Mouse (Mus musculus): ENCODE results near the gene Dnase2b. TPM values are rescaled to one million over a fixed set of nuclear protein-coding genes. Genes with fewer than 3 reads are reported as not detected.

Dnase2b gene
- polyA plus RNA-seq, 1 experiment from 2014 or later, result not detected

GRCm38 (mm10) chr3:146651217-146651616, 35.8 kb upstream of the Dnase2b start, which contains the start of gene 4930503B20Rik:
Gene 4930503B20Rik, minus strand, starts transcription at chr3:146651317.
- H3K4me3 ChIP-seq (replicated peaks; ENCODE audit: low read length), result no peak within 1 kb of the TSS
- H3K36me3 ChIP-seq (ENCODE audit: control insufficient read depth, insufficient read depth), result no peaks in the 10 kb centered on the region
- H3K27ac ChIP-seq (ENCODE audit: low read length), result no peak within 1 kb of the TSS
- H3K9me3 ChIP-seq (ENCODE audit: control insufficient read depth, low read length), result no peaks in the 10 kb centered on the region
- no peaks in the 10 kb centered on the region for H3K27me3 ChIP-seq (replicated peaks; ENCODE audit: control insufficient read depth, insufficient read depth, low read length)
- WGBS, result 93% methylated on average over 3 of the region's 3 CpGs
- no peaks in the 10 kb centered on the region for H3K4me1 ChIP-seq (replicated peaks; ENCODE audit: control insufficient read depth, insufficient read depth, low read length)
- H3K4me2 ChIP-seq (ENCODE audit: low read length), result no peak within 1 kb of the TSS
- ATAC-seq, result no peak
- H3K9ac ChIP-seq (replicated peaks; ENCODE audit: low read depth, low read length), result no peak within 1 kb of the TSS

DNA sequence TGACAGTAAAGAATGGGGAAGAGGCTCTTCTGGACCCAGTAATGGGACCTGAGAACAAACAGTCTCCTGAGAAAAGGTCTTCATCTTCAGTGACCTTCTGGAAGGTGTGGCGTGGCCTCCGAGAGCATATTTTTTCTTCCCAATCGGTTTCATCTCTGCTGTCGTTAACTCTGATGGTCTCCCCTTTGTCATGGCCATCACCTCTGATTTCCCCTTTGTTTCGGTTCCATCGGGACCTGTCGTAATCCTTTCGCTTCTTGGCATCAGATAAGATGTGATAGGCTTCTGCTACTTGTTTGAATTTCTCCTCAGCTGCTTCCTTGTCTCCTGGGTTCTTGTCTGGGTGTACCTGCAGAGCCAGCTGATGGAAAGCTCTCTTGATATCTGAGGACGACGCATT, 35.3 kb upstream of the Dnase2b start:
- Histone ChIP-seq H3K4me3 (replicated peaks; ENCODE audit: low read length) (no peak overlapping the region), H3K36me3 (ENCODE audit: control insufficient read depth, insufficient read depth) (no peaks in the 10 kb centered on the region), H3K9me3 (ENCODE audit: control insufficient read depth, low read length) (no peaks in the 10 kb centered on the region), H3K4me1 (replicated peaks; ENCODE audit: control insufficient read depth, insufficient read depth, low read length) (no peaks in the 10 kb centered on the region), H3K4me2 (ENCODE audit: low read length) (no peak overlapping the region), H3K27ac (ENCODE audit: low read length) (no peak overlapping the region), H3K27me3 (replicated peaks; ENCODE audit: control insufficient read depth, insufficient read depth, low read length) (no peaks in the 10 kb centered on the region), H3K9ac (replicated peaks; ENCODE audit: low read depth, low read length) (no peak overlapping the region)
- ATAC-seq, result no peak
- WGBS, result 94% methylated on average over 10 of the region's 10 CpGs

- H3K27ac ChIP-seq (ENCODE audit: low read length), result no peak overlapping the region
- H3K9ac ChIP-seq (replicated peaks; ENCODE audit: low read depth, low read length), result no peak overlapping the region
- H3K27me3 ChIP-seq (replicated peaks; ENCODE audit: control insufficient read depth, insufficient read depth, low read length), result no peaks in the 10 kb centered on the region
- no peak overlapping the region for H3K4me3 ChIP-seq (replicated peaks; ENCODE audit: low read length)
- H3K36me3 ChIP-seq (ENCODE audit: control insufficient read depth, insufficient read depth), result no peaks in the 10 kb centered on the region
- no peaks in the 10 kb centered on the region for H3K4me1 ChIP-seq (replicated peaks; ENCODE audit: control insufficient read depth, insufficient read depth, low read length)
- 75% methylated on average over 10 of the region's 10 CpGs for WGBS
- ATAC-seq, result no peak
- no peaks in the 10 kb centered on the region for H3K9me3 ChIP-seq (ENCODE audit: control insufficient read depth, low read length)
- no peak overlapping the region for H3K4me2 ChIP-seq (ENCODE audit: low read length)
These were observed 34.0 kb upstream of the Dnase2b start for GRCm38 (mm10) chr3:146649311-146649894.

DNA sequence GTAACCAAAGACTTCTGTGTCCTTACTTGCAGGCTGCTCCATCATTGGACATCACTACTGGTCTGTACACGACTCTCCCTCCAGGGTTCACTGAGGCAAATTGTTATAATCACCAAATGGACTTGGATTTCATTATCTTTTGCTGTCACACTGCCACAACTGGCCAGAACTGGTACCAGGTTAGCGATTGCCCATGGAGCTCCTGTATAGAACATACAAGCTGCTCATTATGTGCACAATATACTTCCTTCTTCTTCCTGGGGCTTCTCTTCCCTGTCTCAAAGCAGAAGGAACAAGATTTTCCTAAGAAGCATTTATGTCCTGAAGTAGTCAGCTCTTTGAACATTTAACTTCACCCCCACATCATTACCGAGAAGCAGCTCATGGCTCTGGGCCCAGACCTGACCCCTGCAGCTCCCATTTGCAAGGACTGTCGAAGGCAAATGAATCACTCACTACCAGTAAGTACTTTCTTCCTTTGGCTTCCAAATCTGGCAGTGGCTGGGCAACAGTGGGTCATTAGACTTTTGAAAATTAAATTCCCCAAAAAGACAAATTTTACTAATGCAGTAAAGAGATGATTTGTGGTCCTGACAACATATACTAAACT, 26.5 kb upstream of the Dnase2b start:
- no peaks in the 10 kb centered on the region for H3K4me1 ChIP-seq (replicated peaks; ENCODE audit: control insufficient read depth, insufficient read depth, low read length)
- 33% methylated on average over 4 of the region's 4 CpGs for WGBS
- no peak overlapping the region for H3K4me3 ChIP-seq (replicated peaks; ENCODE audit: low read length)
- no peaks in the 10 kb centered on the region for H3K36me3 ChIP-seq (ENCODE audit: control insufficient read depth, insufficient read depth)
- no peak overlapping the region for H3K4me2 ChIP-seq (ENCODE audit: low read length)
- H3K27me3 ChIP-seq (replicated peaks; ENCODE audit: control insufficient read depth, insufficient read depth, low read length), result no peaks in the 10 kb centered on the region
- H3K27ac ChIP-seq (ENCODE audit: low read length), result no peak overlapping the region
- no peak overlapping the region for H3K9ac ChIP-seq (replicated peaks; ENCODE audit: low read depth, low read length)
- ATAC-seq, result no peak
- no peaks in the 10 kb centered on the region for H3K9me3 ChIP-seq (ENCODE audit: control insufficient read depth, low read length)

DNA sequence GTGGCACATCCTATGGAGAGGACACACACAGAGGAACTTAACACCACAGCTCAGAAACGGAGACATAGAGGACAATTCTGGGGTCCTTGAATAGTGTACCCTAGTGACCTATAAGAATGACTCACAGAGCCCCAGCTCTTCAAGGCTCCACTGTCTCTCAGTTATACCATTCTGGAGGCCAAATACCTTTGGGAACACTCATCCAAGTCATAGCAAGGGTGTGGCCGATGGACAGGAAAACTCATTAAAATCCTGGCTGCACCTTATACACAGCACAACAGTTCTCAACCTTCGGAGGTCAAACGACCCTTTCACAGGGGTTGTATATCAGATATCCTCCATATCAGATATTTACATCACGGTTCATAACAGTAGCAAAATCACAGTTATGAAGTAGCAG, 17.1 kb upstream of the Dnase2b start:
- no peaks in the 10 kb centered on the region for H3K36me3 ChIP-seq (ENCODE audit: control insufficient read depth, insufficient read depth)
- no peak overlapping the region for H3K4me3 ChIP-seq (replicated peaks; ENCODE audit: low read length)
- H3K4me2 ChIP-seq (ENCODE audit: low read length), result no peak overlapping the region
- H3K27me3 ChIP-seq (replicated peaks; ENCODE audit: control insufficient read depth, insufficient read depth, low read length), result no peaks in the 10 kb centered on the region
- 90% methylated on average over 5 of the region's 5 CpGs for WGBS
- no peak for ATAC-seq
- no peaks in the 10 kb centered on the region for H3K9me3 ChIP-seq (ENCODE audit: control insufficient read depth, low read length)
- H3K4me1 ChIP-seq (replicated peaks; ENCODE audit: control insufficient read depth, insufficient read depth, low read length), result no peaks in the 10 kb centered on the region
- H3K9ac ChIP-seq (replicated peaks; ENCODE audit: low read depth, low read length), result no peak overlapping the region
- H3K27ac ChIP-seq (ENCODE audit: low read length), result no peak overlapping the region

DNA sequence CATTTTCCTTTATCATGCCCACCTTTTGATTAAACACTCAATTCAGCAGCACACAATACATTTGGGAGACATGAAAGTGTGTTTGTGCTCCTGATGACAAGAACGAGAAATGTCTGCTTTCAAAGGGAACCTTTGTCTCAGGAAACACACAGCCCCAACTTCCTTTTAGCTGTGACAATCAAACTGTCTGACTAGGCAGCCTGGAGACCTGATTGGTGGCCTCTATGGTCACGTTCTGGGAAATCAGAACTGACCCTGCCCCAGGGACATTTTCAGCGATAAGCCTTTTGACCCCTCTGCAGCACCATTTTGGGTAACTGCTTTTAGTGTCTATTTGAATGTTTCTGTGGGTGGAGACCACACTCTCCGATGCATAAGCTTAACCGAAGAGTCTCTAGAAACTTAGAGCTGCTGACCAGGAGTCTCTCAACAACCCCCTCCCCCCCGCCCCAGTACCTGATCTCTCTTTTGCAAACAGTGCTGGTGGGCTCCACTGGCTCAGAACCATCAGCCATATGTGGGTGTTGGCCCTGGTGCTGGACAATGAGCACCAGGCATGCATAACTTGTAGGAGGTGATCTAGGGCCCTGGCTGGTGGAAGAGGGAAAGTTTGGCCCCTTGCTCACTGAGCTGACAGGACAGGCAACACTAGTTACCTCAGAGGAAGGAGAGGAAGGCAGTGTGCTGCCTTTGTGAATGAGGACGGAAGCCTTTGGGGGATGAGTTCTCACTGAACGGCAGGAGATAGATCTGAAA, 13.0 kb upstream of the Dnase2b start:
- no peak overlapping the region for H3K27ac ChIP-seq (ENCODE audit: low read length)
- no peak for ATAC-seq
- WGBS, result 63% methylated on average over 8 of the region's 8 CpGs

DNA sequence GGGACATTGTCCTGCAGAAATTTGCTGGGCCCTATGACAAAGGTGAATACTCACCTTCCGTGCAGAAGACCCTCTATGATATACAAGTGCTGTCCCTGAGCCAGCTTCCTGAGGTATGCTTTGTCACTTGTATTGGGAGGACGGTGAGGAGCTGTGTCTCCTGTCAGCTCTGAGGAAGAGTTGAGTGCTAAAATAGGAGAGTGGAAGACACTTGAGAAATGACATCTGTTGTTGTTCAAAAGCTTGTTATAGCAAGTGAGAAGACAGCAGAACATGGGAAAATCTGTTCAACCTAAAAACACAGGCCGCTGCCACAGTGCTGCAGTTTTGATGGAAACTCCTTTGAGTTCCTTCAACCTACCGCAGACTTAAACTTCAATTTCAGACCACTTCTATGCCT, 10.4 kb upstream of the Dnase2b start:
- no peaks in the 10 kb centered on the region; the same call in 1 of the 2 replicates for H3K4me1 ChIP-seq (replicated peaks; ENCODE audit: control insufficient read depth, insufficient read depth, low read length)
- no peak overlapping the region for H3K27ac ChIP-seq (ENCODE audit: low read length)
- no peak overlapping the region for H3K4me2 ChIP-seq (ENCODE audit: low read length)
- no peak overlapping the region for H3K9ac ChIP-seq (replicated peaks; ENCODE audit: low read depth, low read length)
- WGBS, result 87% methylated on average over 4 of the region's 4 CpGs
- H3K4me3 ChIP-seq (replicated peaks; ENCODE audit: low read length), result no peak overlapping the region
- no peak for ATAC-seq
- H3K27me3 ChIP-seq (replicated peaks; ENCODE audit: control insufficient read depth, insufficient read depth, low read length), result no peaks in the 10 kb centered on the region
- H3K9me3 ChIP-seq (ENCODE audit: control insufficient read depth, low read length), result no peaks in the 10 kb centered on the region
- no peaks in the 10 kb centered on the region for H3K36me3 ChIP-seq (ENCODE audit: control insufficient read depth, insufficient read depth)

More for the DNA sequence above, 13.0 kb upstream of the Dnase2b start:
- no peak overlapping the region for H3K4me3 ChIP-seq (replicated peaks; ENCODE audit: low read length)
- H3K36me3 ChIP-seq (ENCODE audit: control insufficient read depth, insufficient read depth), result no peaks in the 10 kb centered on the region
- H3K9me3 ChIP-seq (ENCODE audit: control insufficient read depth, low read length), result no peaks in the 10 kb centered on the region
- H3K9ac ChIP-seq (replicated peaks; ENCODE audit: low read depth, low read length), result no peak overlapping the region
- no peaks in the 10 kb centered on the region for H3K27me3 ChIP-seq (replicated peaks; ENCODE audit: control insufficient read depth, insufficient read depth, low read length)
- no peaks in the 10 kb centered on the region for H3K4me1 ChIP-seq (replicated peaks; ENCODE audit: control insufficient read depth, insufficient read depth, low read length)
- no peak overlapping the region for H3K4me2 ChIP-seq (ENCODE audit: low read length)

DNA sequence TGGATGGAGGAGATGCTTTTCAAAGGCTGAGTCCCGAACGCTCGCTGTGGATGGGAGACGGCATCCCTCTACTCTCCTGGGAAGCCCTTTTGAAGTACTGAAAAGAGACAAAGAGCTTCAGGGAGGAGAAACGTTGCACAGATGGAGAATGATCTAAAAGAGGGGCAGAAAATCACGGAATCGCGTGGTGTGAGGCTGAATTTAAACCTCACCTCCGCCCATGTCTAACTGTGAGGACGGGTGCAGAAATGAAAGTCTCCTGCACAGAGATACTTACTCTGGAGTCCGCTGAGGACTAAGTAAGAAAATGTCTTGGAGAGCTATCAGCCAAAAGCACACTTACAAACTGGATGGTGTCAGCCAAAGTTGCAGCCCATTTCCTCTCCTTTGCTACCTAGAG, 6.6 kb upstream of the Dnase2b start:
- H3K27ac ChIP-seq (ENCODE audit: low read length), result no peak overlapping the region
- WGBS, result 82% methylated on average over 11 of the region's 11 CpGs
- no peaks in the 10 kb centered on the region for H3K9me3 ChIP-seq (ENCODE audit: control insufficient read depth, low read length)
- H3K4me3 ChIP-seq (replicated peaks; ENCODE audit: low read length), result no peak overlapping the region
- H3K4me1 ChIP-seq (replicated peaks; ENCODE audit: control insufficient read depth, insufficient read depth, low read length), result no peaks in the 10 kb centered on the region; the same call in 1 of the 2 replicates
- no peak for ATAC-seq
- no peaks in the 10 kb centered on the region for H3K27me3 ChIP-seq (replicated peaks; ENCODE audit: control insufficient read depth, insufficient read depth, low read length)
- H3K9ac ChIP-seq (replicated peaks; ENCODE audit: low read depth, low read length), result no peak overlapping the region
- no peaks in the 10 kb centered on the region for H3K36me3 ChIP-seq (ENCODE audit: control insufficient read depth, insufficient read depth)
- H3K4me2 ChIP-seq (ENCODE audit: low read length), result no peak overlapping the region

DNA sequence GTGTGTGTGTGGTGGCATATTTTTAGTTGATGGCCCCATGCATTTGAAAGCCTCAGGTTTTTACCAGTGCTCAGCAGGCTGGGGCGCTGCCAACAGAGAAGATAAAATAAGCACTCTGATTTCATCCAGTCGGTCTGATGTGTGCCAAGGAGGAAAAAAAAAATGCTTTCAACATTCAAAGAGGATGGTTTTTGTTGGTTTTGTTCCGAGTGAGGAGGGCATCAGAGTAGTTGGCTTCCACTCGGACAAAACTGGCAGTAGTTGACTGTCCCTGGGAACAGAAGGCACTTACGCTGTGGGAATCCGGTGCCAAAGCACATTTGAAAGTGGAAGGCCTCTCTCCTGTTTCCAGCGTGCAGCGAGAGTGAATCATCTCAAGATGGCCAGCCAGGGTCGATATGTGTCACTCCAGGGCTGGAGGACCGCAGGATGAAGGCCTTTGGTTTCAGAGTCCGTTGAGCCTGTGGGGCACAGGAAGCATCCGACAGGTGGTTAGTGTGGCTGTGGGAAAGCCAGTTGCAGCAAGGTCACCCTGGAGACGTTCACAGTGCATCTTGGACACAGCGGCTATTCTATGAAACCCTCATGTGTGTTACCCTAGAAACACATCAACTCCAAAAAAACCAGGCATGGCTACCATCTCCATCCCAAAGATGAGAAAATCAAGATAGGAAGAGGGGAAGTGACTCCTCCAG, 5.3 kb upstream of the Dnase2b start:
- Histone ChIP-seq H3K36me3 (ENCODE audit: control insufficient read depth, insufficient read depth) (no peaks in the 10 kb centered on the region), H3K27me3 (replicated peaks; ENCODE audit: control insufficient read depth, insufficient read depth, low read length) (no peaks in the 10 kb centered on the region), H3K9ac (replicated peaks; ENCODE audit: low read depth, low read length) (no peak overlapping the region), H3K4me2 (ENCODE audit: low read length) (no peak overlapping the region), H3K4me3 (replicated peaks; ENCODE audit: low read length) (no peak overlapping the region), H3K4me1 (replicated peaks; ENCODE audit: control insufficient read depth, insufficient read depth, low read length) (no peaks in the 10 kb centered on the region; the same call in 1 of the 2 replicates), H3K27ac (ENCODE audit: low read length) (no peak overlapping the region), H3K9me3 (ENCODE audit: control insufficient read depth, low read length) (no peaks in the 10 kb centered on the region)
- WGBS, result 74% methylated on average over 14 of the region's 14 CpGs
- ATAC-seq, result peak; percentile 66

All from forebrain, embryonic 16.5 days (tissue).